Mouse (Mus musculus) midbrain, postnatal 0 days (tissue): Measurements from ENCODE around the gene Naaladl2. TPM values are rescaled to one million over a fixed set of nuclear protein-coding genes. Genes with fewer than 3 reads are reported as not detected.
A peak's percentile ranks its signal among the peaks of the same experiment; 100 is the strongest.

Experiments used
- ATAC-seq: fragments of 200-750 bp; cut with Nextera tagmentation; 2 replicates; pipeline ENCODE4 v1.8.0; 2017; ENCODE audit warnings: moderate number of reproducible peaks, mild to moderate bottlenecking, moderate TSS enrichment, moderate library complexity; ENCODE audit not compliant: low FRiP score
- DNase-seq: peaks from one replicate; pipeline ENCODE4 v3.0.0-alpha.2; 2015; ENCODE audit warnings: low spot score
- H3K27ac ChIP-seq: fragments of 300-500 bp; sonication (generic); 2 replicates; pipeline ENCODE4 v1.5.1; 2014; ENCODE audit warnings: low read depth, mild to moderate bottlenecking, low read length, mixed read lengths
- H3K27me3 ChIP-seq: fragments of 300-500 bp; sonication (generic); 2 replicates; pipeline ENCODE4 v1.6.1; 2014; ENCODE audit warnings: low read length, control low read depth, mixed read lengths; ENCODE audit not compliant: insufficient read depth
- H3K36me3 ChIP-seq: fragments of 300-500 bp; sonication (generic); 2 replicates; pipeline ENCODE4 v1.6.1; 2014; ENCODE audit warnings: low read length, control low read depth, mixed read lengths; ENCODE audit not compliant: insufficient read depth
- H3K4me1 ChIP-seq: fragments of 300-500 bp; sonication (generic); 2 replicates; pipeline ENCODE4 v1.6.1; 2014; ENCODE audit warnings: mild to moderate bottlenecking, control low read depth, antibody characterized with exemption, low read length, mixed read lengths; ENCODE audit not compliant: insufficient read depth
- H3K4me2 ChIP-seq: fragments of 300-500 bp; sonication (generic); 2 replicates; pipeline ENCODE4 v1.6.1; 2014; ENCODE audit warnings: low read depth, mild to moderate bottlenecking, low read length, mixed read lengths; ENCODE audit not compliant: poor library complexity, severe bottlenecking
- H3K4me3 ChIP-seq: fragments of 300-500 bp; sonication (generic); 2 replicates; pipeline ENCODE4 v1.5.1; 2014; ENCODE audit warnings: low read depth, mild to moderate bottlenecking, low read length, moderate library complexity
- H3K9ac ChIP-seq: fragments of 300-500 bp; sonication (generic); replicated peaks from 2 replicates; pipeline ENCODE4 v1.6.1; 2014; ENCODE audit warnings: mild to moderate bottlenecking, low read length, moderate library complexity, mixed read lengths; ENCODE audit not compliant: poor library complexity, severe bottlenecking
- H3K9me3 ChIP-seq: fragments of 300-500 bp; sonication (generic); 2 replicates; pipeline ENCODE4 v1.6.1; 2016; ENCODE audit warnings: low read length, control low read depth
- CTCF ChIP-seq: IDR thresholded peaks from 2 replicates; pipeline ENCODE4 v1.5.1; 2016; ENCODE audit warnings: antibody characterized with exemption, mild to moderate bottlenecking
- WGBS: fragments of 180-500 bp; shearing (Covaris S2); extraction: QIAGEN DNeasy Blood & Tissue Kit; methylation state at CpG from one replicate; pipeline ENCODE4 v1.1.7; 2014; 5-methylcytosine and 5-hydroxymethylcytosine counted together
- polyA plus RNA-seq: library from polyadenylated mRNA; unstranded; fragments of >200 nt; fragmentation: Nextera tagmentation; extraction: Ambion mirVana; gene quantifications from 2 replicates; pipeline ENCODE4 v1.2.1, GENCODE M21; 2015
- total RNA-seq: library from RNA; depleted of rRNA; stranded (reverse); fragments of >200 nt; gene quantifications from 2 replicates; pipeline ENCODE4 v1.2.3, GENCODE M21; 2014

Gene Naaladl2
- total and polyA plus RNA-seq, 2 experiments from 2014 or later, result 1.1 to 2.9 TPM

GRCm38 (mm10) chr3:24079761-24080160 is 1064.3 kb downstream of the Naaladl2 start:
- no peak overlapping the region for H3K4me2 ChIP-seq
- no peak for TF ChIP-seq CTCF
- no peak overlapping the region for H3K4me3 ChIP-seq
- ATAC-seq (no peak), DNase-seq (no peak)
- H3K9ac ChIP-seq, result no peak overlapping the region
- no peaks in the 10 kb centered on the region for H3K27me3 ChIP-seq
- no peaks in the 10 kb centered on the region for H3K9me3 ChIP-seq
- no peaks in the 10 kb centered on the region for H3K4me1 ChIP-seq
- H3K27ac ChIP-seq, result no peak overlapping the region
- no peaks in the 10 kb centered on the region for H3K36me3 ChIP-seq
- WGBS, result 47% methylated on average over 4 of the region's 4 CpGs

GRCm38 (mm10) chr3:24071169-24071797 is 1072.8 kb downstream of the Naaladl2 start:
- no peak for TF ChIP-seq CTCF
- H3K27ac ChIP-seq, result no peak overlapping the region
- WGBS, result 50% methylated on average over 3 of the region's 3 CpGs
- no peak overlapping the region for H3K4me3 ChIP-seq
- no peak overlapping the region for H3K9ac ChIP-seq
- no peaks in the 10 kb centered on the region for H3K4me1 ChIP-seq
- H3K27me3 ChIP-seq, result no peaks in the 10 kb centered on the region
- DNase-seq, result peak; percentile 47
- H3K4me2 ChIP-seq, result no peak overlapping the region
- no peaks in the 10 kb centered on the region for H3K9me3 ChIP-seq
- no peak for ATAC-seq
- H3K36me3 ChIP-seq, result no peaks in the 10 kb centered on the region

GRCm38 (mm10) chr3:24070424-24071168 is 1073.5 kb downstream of the Naaladl2 start:
- DNase-seq (no peak), ATAC-seq (no peak)
- H3K4me3 ChIP-seq, result no peak overlapping the region
- H3K9ac ChIP-seq, result no peak overlapping the region
- no peaks in the 10 kb centered on the region for H3K36me3 ChIP-seq
- no peaks in the 10 kb centered on the region for H3K4me1 ChIP-seq
- no peaks in the 10 kb centered on the region for H3K9me3 ChIP-seq
- 69% methylated on average over 4 of the region's 4 CpGs for WGBS
- TF ChIP-seq CTCF, result no peak
- no peaks in the 10 kb centered on the region for H3K27me3 ChIP-seq
- H3K4me2 ChIP-seq, result no peak overlapping the region
- H3K27ac ChIP-seq, result no peak overlapping the region

GRCm38 (mm10) chr3:24048217-24048616 is 1095.8 kb downstream of the Naaladl2 start:
- H3K27me3 ChIP-seq, result no peaks in the 10 kb centered on the region
- no peak overlapping the region for H3K9ac ChIP-seq
- no peaks in the 10 kb centered on the region for H3K4me1 ChIP-seq
- DNase-seq, result no peak
- H3K27ac ChIP-seq, result no peak overlapping the region
- H3K36me3 ChIP-seq, result no peaks in the 10 kb centered on the region
- no peak for ATAC-seq
- H3K4me2 ChIP-seq, result no peak overlapping the region
- TF ChIP-seq CTCF, result no peak
- H3K9me3 ChIP-seq, result no peaks in the 10 kb centered on the region
- no peak overlapping the region for H3K4me3 ChIP-seq

GRCm38 (mm10) chr3:24001741-24002140 is 1142.3 kb downstream of the Naaladl2 start:
- DNase-seq (no peak), ATAC-seq (no peak)
- Histone ChIP-seq H3K27me3 (no peaks in the 10 kb centered on the region), H3K9ac (no peak overlapping the region), H3K36me3 (no peaks in the 10 kb centered on the region), H3K4me3 (no peak overlapping the region), H3K4me2 (no peak overlapping the region), H3K27ac (no peak overlapping the region), H3K4me1 (no peaks in the 10 kb centered on the region), H3K9me3 (no peaks in the 10 kb centered on the region)
- no peak for TF ChIP-seq CTCF
- 78% methylated on average over 1 of the region's 1 CpGs for WGBS

GRCm38 (mm10) chr3:23973727-23974126 is 1170.3 kb downstream of the Naaladl2 start:
- ATAC-seq (no peak), DNase-seq (no peak)
- TF ChIP-seq CTCF, result no peak
- Histone ChIP-seq H3K27me3 (no peaks in the 10 kb centered on the region), H3K27ac (no peak overlapping the region), H3K36me3 (no peaks in the 10 kb centered on the region), H3K4me2 (no peak overlapping the region), H3K4me3 (no peak overlapping the region), H3K4me1 (no peaks in the 10 kb centered on the region), H3K9me3 (no peaks in the 10 kb centered on the region), H3K9ac (no peak overlapping the region)
- WGBS, result 61% methylated on average over 1 of the region's 1 CpGs
